Mouse (Mus musculus): ENCODE data around the gene Jade2. TPM values are rescaled to one million over a fixed set of nuclear protein-coding genes. Genes with fewer than 3 reads are reported as not detected.

The Jade2 gene
- polyA plus RNA-seq, 1 experiment from 2014 or later = 1.5 TPM

DNA sequence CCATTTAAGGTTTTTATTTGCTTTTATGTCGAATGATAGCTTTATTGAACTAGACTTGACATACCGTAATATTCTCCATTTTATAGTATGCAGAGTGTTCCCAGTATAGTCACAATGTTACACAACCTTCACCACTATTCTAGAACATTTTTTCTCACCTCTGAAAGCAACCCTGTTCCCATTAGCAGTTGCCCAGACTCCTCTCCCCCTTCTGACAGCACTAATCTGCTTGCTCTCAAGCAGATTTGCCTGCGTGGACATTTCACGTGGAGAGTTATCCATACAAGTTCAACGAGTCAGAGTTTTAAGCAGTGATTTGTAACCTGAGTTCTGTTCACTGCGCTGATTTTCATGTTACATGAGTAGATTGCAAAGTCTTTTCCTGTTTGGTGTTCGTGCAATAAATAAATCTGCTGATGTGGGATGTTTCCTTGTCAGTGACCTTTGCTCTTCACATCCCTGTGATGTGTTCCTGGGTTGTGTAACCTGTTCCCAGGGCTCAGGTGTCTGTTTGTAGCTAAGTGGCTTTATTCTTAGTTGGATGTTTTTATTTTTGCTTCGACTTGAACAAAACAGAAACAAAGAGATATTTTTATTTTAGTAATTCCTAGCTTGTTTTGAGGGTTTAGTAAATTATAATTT, 89.8 kb downstream of the Jade2 start:
- no peak overlapping the region for H3K27ac ChIP-seq
- no peaks in the 10 kb centered on the region for H3K9me3 ChIP-seq
- no peaks in the 10 kb centered on the region for H3K36me3 ChIP-seq
- no peak overlapping the region for H3K9ac ChIP-seq
- H3K4me1 ChIP-seq = peaks cover 6% of the 10 kb centered on the region; the same call in 1 of the 2 replicates
- ATAC-seq (ENCODE audit: insufficient read depth, low FRiP score, low read depth) = no peak
- no peak overlapping the region for H3K4me2 ChIP-seq
- H3K4me3 ChIP-seq (replicated peaks) = no peak overlapping the region
- no peaks in the 10 kb centered on the region for H3K27me3 ChIP-seq (replicated peaks)
- WGBS = 62% methylated on average over 8 of the region's 8 CpGs

DNA sequence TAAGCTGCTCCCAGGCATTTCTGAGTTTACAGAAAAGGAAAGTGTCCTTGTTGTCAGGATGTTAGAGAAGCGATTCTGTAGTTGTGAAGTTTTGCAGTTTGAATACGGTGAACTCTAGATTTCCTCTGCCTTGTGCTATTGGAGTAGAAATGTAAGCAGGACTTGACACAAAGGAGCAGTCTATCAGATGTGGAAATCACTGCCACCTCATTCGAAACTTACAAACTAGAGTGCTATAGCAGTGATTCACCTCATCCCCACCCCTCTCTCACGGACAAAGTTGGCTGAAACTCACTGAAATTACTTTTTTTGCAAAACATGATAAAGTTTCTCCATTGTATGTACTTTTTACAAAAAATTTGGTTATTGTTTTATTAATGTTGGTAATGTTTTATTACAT, 92.6 kb downstream of the Jade2 start:
- 82% methylated on average over 4 of the region's 4 CpGs for WGBS
- Histone ChIP-seq H3K9ac (no peak overlapping the region), H3K27me3 (replicated peaks) (no peaks in the 10 kb centered on the region), H3K36me3 (no peaks in the 10 kb centered on the region), H3K4me3 (replicated peaks) (peak overlapping the region; percentile 95), H3K27ac (no peak overlapping the region), H3K4me2 (peak overlapping the region; percentile 78), H3K9me3 (no peaks in the 10 kb centered on the region), H3K4me1 (peaks cover 6% of the 10 kb centered on the region; the same call in 1 of the 2 replicates)
- no peak for ATAC-seq (ENCODE audit: insufficient read depth, low FRiP score, low read depth)

DNA sequence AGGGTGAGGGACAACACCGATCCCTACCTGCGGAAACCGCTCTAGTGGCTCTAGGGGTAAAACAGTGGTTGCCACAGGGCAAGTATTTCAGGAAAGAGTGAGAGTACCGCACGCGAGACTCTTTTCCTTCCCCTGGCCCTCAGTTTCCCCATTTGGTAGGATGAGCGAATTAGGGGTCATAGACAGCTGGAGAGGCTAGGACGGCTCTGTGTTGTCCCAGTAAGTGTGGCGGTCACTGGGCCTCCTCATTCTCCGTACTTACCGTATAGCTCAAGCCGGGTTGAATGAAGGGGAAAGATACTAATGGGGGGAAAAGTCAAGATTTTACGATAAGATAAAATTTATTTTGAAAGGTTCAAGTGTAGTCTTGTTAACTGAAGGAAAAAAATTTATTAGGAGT, 93.5 kb downstream of the Jade2 start:
- ATAC-seq (ENCODE audit: insufficient read depth, low FRiP score, low read depth) = no peak
- WGBS = 3% methylated on average over 13 of the region's 13 CpGs
- Histone ChIP-seq H3K27ac (no peak overlapping the region), H3K9ac (peak overlapping the region; percentile 90), H3K36me3 (no peaks in the 10 kb centered on the region), H3K4me2 (peak overlapping the region; percentile 78), H3K27me3 (replicated peaks) (no peaks in the 10 kb centered on the region), H3K9me3 (no peaks in the 10 kb centered on the region), H3K4me3 (replicated peaks) (peak overlapping the region; percentile 95), H3K4me1 (peaks cover 6% of the 10 kb centered on the region; the same call in 1 of the 2 replicates)

Other genes with a start within 250 kb of the Jade2 start
- gene Nhp2, start 237.9 kb downstream of the Jade2 start, polyA plus RNA-seq (2015; fragmentation: Nextera tagmentation; extraction: Ambion mirVana) = 153 and 155 TPM in 2 replicates
- gene Rmnd5b, start 221.8 kb downstream of the Jade2 start, polyA plus RNA-seq (2015; fragmentation: Nextera tagmentation; extraction: Ambion mirVana) = 39.9 and 43.6 TPM in 2 replicates
- gene N4bp3, start 206.8 kb downstream of the Jade2 start, polyA plus RNA-seq (2015; fragmentation: Nextera tagmentation; extraction: Ambion mirVana) = 19.8 and 21.5 TPM in 2 replicates
- gene D930048N14Rik, start 206.7 kb downstream of the Jade2 start, polyA plus RNA-seq (2015; fragmentation: Nextera tagmentation; extraction: Ambion mirVana) = 3.6 and 4.3 TPM in 2 replicates
- gene 0610009B22Rik, start 168.8 kb downstream of the Jade2 start, polyA plus RNA-seq (2015; fragmentation: Nextera tagmentation; extraction: Ambion mirVana) = 95.8 and 102 TPM in 2 replicates
- gene Sec24a, start 94.0 kb downstream of the Jade2 start, polyA plus RNA-seq (2015; fragmentation: Nextera tagmentation; extraction: Ambion mirVana) = 16.3 and 16.7 TPM in 2 replicates
- gene Sar1b, start 94.0 kb downstream of the Jade2 start, polyA plus RNA-seq (2015; fragmentation: Nextera tagmentation; extraction: Ambion mirVana) = 115 and 131 TPM in 2 replicates
- gene Cdkn2aipnl, start 110.0 kb upstream of the Jade2 start, polyA plus RNA-seq (2015; fragmentation: Nextera tagmentation; extraction: Ambion mirVana) = 82.0 and 89.6 TPM in 2 replicates
- 205 and 213 TPM in 2 replicates for gene Ube2b, start 143.1 kb upstream of the Jade2 start, polyA plus RNA-seq (2015; fragmentation: Nextera tagmentation; extraction: Ambion mirVana)
- gene Cdkl3, start 146.6 kb upstream of the Jade2 start, polyA plus RNA-seq (2015; fragmentation: Nextera tagmentation; extraction: Ambion mirVana) = 6.0 and 6.9 TPM in 2 replicates
- 71.3 and 72.1 TPM in 2 replicates for gene Ppp2ca, start 241.0 kb upstream of the Jade2 start, polyA plus RNA-seq (2015; fragmentation: Nextera tagmentation; extraction: Ambion mirVana)